Mouse (Mus musculus) forebrain, embryonic 14.5 days (tissue): ENCODE results near the gene Gsx2. TPM values are rescaled to one million over a fixed set of nuclear protein-coding genes. Genes with fewer than 3 reads are reported as not detected.

ENCODE experiments used
- ATAC-seq: fragments of 200-750 bp; cut with Nextera tagmentation; 2 replicates; pipeline ENCODE4 v1.8.0; 2017; ENCODE audit warnings: mild to moderate bottlenecking, moderate library complexity
- DNase-seq: peaks from one replicate; pipeline ENCODE4 v3.0.0-alpha.2; 2015; ENCODE audit warnings: low spot score
- H3K27ac ChIP-seq: fragments of 300-500 bp; sonication (generic); 2 replicates; pipeline ENCODE4 v1.5.1; 2014; ENCODE audit warnings: low read depth, mild to moderate bottlenecking, control low read depth, low read length, moderate library complexity
- H3K27me3 ChIP-seq: fragments of 300-500 bp; sonication (generic); replicated peaks from 2 replicates; pipeline ENCODE4 v1.6.1; 2014; ENCODE audit warnings: low read length, control low read depth, mixed read lengths; ENCODE audit not compliant: control insufficient read depth, insufficient read depth
- H3K36me3 ChIP-seq: fragments of 300-500 bp; sonication (generic); 2 replicates; pipeline ENCODE4 v1.6.1; 2014; ENCODE audit warnings: low read length, control low read depth; ENCODE audit not compliant: control insufficient read depth, insufficient read depth
- H3K4me1 ChIP-seq: fragments of 300-500 bp; sonication (generic); 2 replicates; pipeline ENCODE4 v1.6.1; 2014; ENCODE audit warnings: antibody characterized with exemption, low read length, control low read depth; ENCODE audit not compliant: control insufficient read depth, insufficient read depth
- H3K4me2 ChIP-seq: fragments of 300-500 bp; sonication (generic); 2 replicates; pipeline ENCODE4 v1.6.1; 2014; ENCODE audit warnings: mild to moderate bottlenecking, control low read depth, low read length
- H3K4me3 ChIP-seq: fragments of 300-500 bp; sonication (generic); 2 replicates; pipeline ENCODE4 v1.5.1; 2014; ENCODE audit warnings: low read depth, low read length, control low read depth
- H3K9ac ChIP-seq: fragments of 300-500 bp; sonication (generic); 2 replicates; pipeline ENCODE4 v1.6.1; 2014; ENCODE audit warnings: mild to moderate bottlenecking, low read length, control low read depth, moderate library complexity
- H3K9me3 ChIP-seq: fragments of 300-500 bp; sonication (generic); replicated peaks from 2 replicates; pipeline ENCODE4 v1.6.1; 2016; ENCODE audit warnings: low read length, control low read depth, mixed read lengths; ENCODE audit not compliant: control insufficient read depth
- WGBS: fragments of 180-500 bp; shearing (Covaris S2); extraction: QIAGEN DNeasy Blood & Tissue Kit; methylation state at CpG from one replicate; pipeline ENCODE4 v1.1.7; 2014; 5-methylcytosine and 5-hydroxymethylcytosine counted together
- polyA plus RNA-seq: library from polyadenylated mRNA; unstranded; fragments of >200 nt; fragmentation: Nextera tagmentation; extraction: Ambion mirVana; gene quantifications from 2 replicates; pipeline ENCODE4 v1.2.1, GENCODE M21; 2014

The Gsx2 gene
- 5.6 and 7.4 TPM in 2 replicates for polyA plus RNA-seq

DNA sequence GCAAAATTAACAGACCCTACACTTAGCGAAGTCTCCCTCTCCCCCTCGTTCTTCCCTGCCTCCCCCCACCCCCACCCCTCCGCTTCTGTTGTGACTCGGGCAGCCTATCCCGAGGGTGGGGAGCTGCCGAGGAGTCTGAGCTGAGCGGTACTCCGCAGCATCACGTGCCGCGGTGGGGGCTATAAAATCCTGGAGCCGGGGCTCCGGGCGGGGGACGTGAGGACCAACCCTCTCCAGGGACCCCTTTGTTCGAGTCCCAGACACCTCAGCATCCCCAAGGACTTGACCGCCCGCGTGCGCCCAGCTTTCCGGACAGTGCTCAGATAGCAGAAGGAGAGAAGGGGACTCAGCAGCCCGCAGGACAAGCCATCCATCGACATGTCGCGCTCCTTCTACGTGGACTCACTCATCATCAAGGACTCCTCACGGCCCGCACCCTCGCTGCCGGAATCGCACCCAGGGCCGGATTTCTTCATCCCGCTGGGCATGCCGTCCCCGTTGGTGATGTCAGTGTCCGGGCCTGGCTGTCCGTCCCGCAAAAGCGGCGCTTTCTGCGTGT, at the start of gene Gsx2:
Gene Gsx2 (plus strand): TSS at position 219 of the 559 bp plus-strand sequence.
- peaks cover 88% of the 10 kb centered on the region for H3K27me3 ChIP-seq
- under 1% methylated on average over 41 of the region's 41 CpGs for WGBS
- H3K36me3 ChIP-seq = no peaks in the 10 kb centered on the region
- H3K4me3 ChIP-seq = peak within 1 kb of the TSS; percentile 41
- peak within 1 kb of the TSS; percentile 53 for H3K4me2 ChIP-seq
- ATAC-seq = peak; percentile 63
- 0 out of 2 replicates have a peak within 1 kb of the TSS, but pooled peaks have one; percentile 14 for H3K27ac ChIP-seq
- H3K9ac ChIP-seq = peak within 1 kb of the TSS; percentile 65
- no peaks in the 10 kb centered on the region for H3K9me3 ChIP-seq
- H3K4me1 ChIP-seq = peaks cover 8% of the 10 kb centered on the region
- peak; percentile 62 for DNase-seq

DNA sequence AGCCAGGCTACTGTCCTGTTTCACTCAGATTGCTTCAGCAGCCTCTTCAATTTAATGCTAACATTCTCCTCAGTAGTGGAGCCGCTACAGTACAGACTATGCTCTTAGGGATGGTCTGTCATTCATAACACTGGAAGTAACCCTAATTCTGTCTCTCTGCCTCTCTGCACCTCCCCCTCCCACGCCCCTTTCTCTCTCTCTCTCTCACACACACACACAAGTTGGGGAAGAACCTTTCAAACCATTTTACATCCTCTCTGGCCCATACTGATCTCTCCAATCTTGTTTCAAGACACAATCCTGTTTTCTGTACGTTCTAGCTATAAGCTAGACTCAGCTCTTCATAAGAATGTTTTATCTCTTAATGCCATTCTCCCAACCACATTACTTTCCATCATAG, 39.9 kb upstream of the Gsx2 start:
- no peaks in the 10 kb centered on the region for H3K9me3 ChIP-seq
- H3K4me3 ChIP-seq = no peak overlapping the region
- no peaks in the 10 kb centered on the region for H3K4me1 ChIP-seq
- WGBS = 93% methylated on average over 3 of the region's 3 CpGs
- DNase-seq (no peak), ATAC-seq (no peak)
- 0 out of 2 replicates have a peak, but pooled peaks cover 6% of the 10 kb centered on the region for H3K36me3 ChIP-seq
- H3K9ac ChIP-seq = no peak overlapping the region
- no peaks in the 10 kb centered on the region for H3K27me3 ChIP-seq
- no peak overlapping the region for H3K4me2 ChIP-seq
- no peak overlapping the region for H3K27ac ChIP-seq

DNA sequence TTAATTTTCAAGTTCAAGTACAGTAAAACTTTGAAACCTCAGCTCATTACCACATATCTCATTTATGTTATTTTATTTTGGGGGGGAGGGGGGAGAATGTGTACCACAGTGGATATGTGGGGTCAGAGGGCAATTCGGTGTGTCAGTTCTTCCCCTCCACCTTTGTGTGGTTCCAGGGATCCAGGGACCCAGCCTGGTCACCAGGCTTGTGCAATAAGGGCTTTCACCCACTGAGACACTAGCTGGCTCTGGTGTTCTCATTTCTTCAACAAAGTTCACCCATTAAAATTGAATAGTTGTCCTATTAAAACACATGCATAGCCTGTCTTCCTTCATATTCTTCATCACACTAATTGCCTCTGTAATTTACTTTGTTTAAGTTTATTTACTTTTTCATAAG, 36.1 kb upstream of the Gsx2 start:
- ATAC-seq (no peak), DNase-seq (no peak)
- H3K27me3 ChIP-seq = no peaks in the 10 kb centered on the region
- no peak overlapping the region for H3K4me3 ChIP-seq
- WGBS = 97% methylated on average over 1 of the region's 1 CpGs
- H3K9me3 ChIP-seq = 0 out of 2 replicates have a peak, but pooled peaks cover 2% of the 10 kb centered on the region
- H3K4me2 ChIP-seq = no peak overlapping the region
- peaks cover 8% of the 10 kb centered on the region for H3K4me1 ChIP-seq
- no peak overlapping the region for H3K9ac ChIP-seq
- H3K36me3 ChIP-seq = no peaks in the 10 kb centered on the region
- no peak overlapping the region for H3K27ac ChIP-seq

DNA sequence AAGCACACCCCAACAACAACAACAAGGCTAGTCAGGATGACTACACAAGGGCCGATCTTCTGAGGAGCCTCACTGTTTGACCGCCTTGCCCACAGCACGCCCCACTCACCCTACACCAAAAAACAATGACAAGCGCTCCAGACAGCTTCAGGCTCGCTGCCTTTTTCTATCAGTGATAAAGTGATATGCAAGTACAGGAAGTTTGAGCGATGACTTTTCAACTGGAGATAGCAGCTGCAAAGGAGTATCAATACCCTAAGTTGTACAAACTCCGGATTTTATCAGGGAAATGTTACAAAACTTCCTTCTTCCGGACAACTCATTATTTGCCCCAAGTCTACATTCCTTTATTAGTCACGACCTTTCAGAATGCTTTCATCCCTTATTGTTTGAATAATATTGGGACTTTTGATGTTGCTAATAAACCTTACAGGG, 32.4 kb upstream of the Gsx2 start:
- Histone ChIP-seq H3K27me3 (0 out of 2 replicates have a peak, but pooled peaks cover 4% of the 10 kb centered on the region), H3K4me3 (peak overlapping the region; percentile 89), H3K4me2 (peak overlapping the region; percentile 85), H3K9me3 (0 out of 2 replicates have a peak, but pooled peaks cover 2% of the 10 kb centered on the region), H3K4me1 (peaks cover 8% of the 10 kb centered on the region), H3K9ac (peak overlapping the region; percentile 98; the same call in 1 of the 2 replicates), H3K27ac (no peak overlapping the region), H3K36me3 (no peaks in the 10 kb centered on the region)
- ATAC-seq (no peak), DNase-seq (no peak)
- WGBS = 50% methylated on average over 9 of the region's 9 CpGs

DNA sequence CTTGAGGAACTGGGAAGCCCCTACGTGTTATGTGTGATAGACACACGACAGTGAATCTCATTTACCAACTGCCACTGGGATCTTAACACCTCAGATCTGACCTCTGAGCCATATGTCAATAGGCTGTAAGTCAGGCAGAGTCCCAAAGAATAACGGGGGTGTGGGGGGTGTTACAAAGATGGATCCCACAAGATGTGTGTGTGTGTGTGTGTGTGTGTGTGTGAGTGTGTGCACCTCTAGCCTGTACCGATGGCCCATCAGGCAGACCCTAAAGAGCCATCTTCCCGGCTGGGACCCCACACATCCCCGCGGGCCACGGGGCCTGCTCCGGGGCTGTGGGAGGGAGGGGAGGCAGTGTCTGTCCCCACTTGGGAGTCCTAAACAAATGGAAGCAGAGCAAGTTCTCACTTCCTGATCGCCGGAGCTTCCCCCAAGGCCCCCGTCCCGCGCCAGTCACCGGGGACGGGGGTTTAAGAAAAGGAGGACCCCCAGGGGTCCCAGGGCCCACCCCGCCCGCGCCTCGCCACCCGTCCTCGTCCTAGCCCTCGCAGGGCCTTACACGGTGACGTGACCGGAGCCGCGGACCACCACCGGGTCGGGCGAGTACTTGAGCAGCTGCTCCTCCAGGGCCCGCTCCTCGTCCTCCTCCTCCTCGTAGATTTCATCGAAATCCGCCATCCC, 31.6 kb upstream of the Gsx2 start:
- Histone ChIP-seq H3K9ac (peak overlapping the region; percentile 98), H3K4me3 (peak overlapping the region; percentile 89), H3K4me1 (peaks cover 8% of the 10 kb centered on the region), H3K27me3 (0 out of 2 replicates have a peak, but pooled peaks cover 4% of the 10 kb centered on the region), H3K36me3 (no peaks in the 10 kb centered on the region), H3K9me3 (0 out of 2 replicates have a peak, but pooled peaks cover 2% of the 10 kb centered on the region), H3K4me2 (peak overlapping the region; percentile 85), H3K27ac (peak overlapping the region; percentile 88)
- WGBS = under 1% methylated on average over 34 of the region's 36 CpGs
- ATAC-seq (peak; percentile 82), DNase-seq (peak; percentile 23)

DNA sequence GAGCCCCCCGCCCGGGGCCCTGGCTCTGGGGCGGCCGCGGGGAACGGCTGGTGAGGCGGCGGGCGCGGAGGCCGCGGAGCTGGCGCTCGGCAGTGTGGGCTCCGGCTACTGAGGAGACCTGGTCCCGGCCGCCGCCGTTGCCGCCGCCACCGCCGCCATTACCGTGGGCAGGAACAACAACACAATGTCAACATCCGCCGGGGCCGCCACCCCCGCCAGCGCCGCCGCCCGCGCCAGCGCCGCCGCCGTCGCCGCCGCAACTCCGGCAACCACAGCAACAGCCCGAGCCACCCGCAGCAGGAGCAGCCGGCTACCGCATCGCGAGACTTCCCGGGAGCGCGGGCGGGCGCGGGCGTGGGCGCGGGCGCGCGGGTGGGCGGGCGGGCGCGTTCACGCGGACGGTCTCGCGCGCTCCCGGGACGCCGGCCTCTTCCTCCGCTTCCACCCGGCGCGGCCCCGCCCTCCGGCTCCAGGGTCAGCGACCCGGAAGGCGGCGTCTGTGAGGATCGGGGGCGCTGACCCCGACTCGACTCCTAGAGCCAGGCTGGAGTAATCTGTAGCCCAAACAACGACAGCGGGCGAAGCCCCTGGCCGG, 31.0 kb upstream of the Gsx2 start, which contains the start of gene Chic2:
Gene Chic2 (minus strand): TSS at position 465 of the 595 bp plus-strand sequence.
- Histone ChIP-seq H3K4me2 (peak within 1 kb of the TSS; percentile 85), H3K4me1 (peaks cover 8% of the 10 kb centered on the region), H3K27me3 (0 out of 2 replicates have a peak, but pooled peaks cover 4% of the 10 kb centered on the region), H3K9ac (peak within 1 kb of the TSS; percentile 98), H3K36me3 (no peaks in the 10 kb centered on the region), H3K9me3 (0 out of 2 replicates have a peak, but pooled peaks cover 2% of the 10 kb centered on the region), H3K4me3 (peak within 1 kb of the TSS; percentile 89), H3K27ac (peak within 1 kb of the TSS; percentile 88)
- WGBS = under 1% methylated on average over 64 of the region's 90 CpGs
- peak; percentile 97 for ATAC-seq
- peak; percentile 82 for DNase-seq

DNA sequence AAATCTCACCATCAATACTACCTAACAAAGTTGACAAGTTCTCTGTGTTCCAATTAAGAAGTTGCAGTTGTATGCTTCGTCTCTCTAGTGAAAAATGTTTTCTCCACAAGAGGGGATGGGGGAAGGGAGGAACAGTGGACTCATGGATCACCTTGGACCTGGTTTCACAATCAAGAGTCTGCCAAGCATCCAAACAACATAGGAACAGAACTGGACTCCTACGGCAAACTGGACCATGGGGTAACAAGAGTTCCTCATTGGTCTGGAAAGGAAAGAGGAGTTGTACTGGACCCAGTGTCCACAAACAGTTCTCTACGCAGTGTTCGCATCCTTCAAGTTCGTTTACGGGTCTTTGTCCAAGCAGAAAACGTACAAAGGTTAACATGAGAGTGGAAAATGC, 30.0 kb upstream of the Gsx2 start:
- no peaks in the 10 kb centered on the region for H3K36me3 ChIP-seq
- WGBS = 86% methylated on average over 7 of the region's 7 CpGs
- H3K4me1 ChIP-seq = peaks cover 8% of the 10 kb centered on the region
- H3K9ac ChIP-seq = no peak overlapping the region
- 0 out of 2 replicates have a peak, but pooled peaks cover 4% of the 10 kb centered on the region for H3K27me3 ChIP-seq
- H3K4me3 ChIP-seq = no peak overlapping the region
- no peak for ATAC-seq
- H3K27ac ChIP-seq = no peak overlapping the region
- no peak for DNase-seq
- H3K4me2 ChIP-seq = no peak overlapping the region
- H3K9me3 ChIP-seq = 0 out of 2 replicates have a peak, but pooled peaks cover 2% of the 10 kb centered on the region

DNA sequence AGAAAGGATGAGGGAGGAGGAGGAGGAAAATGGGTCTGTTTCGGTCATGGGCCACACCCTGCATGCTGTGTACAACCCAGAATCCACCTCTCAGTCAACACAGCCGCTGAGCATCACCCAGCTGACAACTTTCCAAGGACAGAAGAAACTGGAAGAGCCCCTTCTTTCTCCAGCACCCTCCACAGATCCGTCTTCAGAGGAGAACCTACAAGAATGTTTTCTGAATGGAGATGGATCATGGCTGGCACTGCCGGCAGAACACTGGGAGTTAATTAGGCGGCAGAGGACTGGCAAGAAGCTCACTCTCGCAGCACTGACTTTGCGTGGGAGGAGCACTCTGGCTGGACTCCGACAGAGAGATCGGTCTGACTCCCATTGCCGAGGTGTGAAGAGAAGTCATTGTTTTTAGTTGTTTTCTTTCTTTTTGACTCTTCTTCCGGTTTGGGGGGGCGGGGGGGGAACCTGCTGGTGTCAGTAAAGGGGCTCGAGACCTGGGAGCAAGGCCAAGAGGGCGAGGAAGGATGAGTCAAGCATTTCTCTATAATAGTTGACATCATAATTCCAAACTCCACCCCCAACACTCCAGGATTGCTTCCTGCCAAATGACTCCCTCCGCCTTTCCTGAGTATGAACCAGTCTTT, 28.6 kb upstream of the Gsx2 start:
- DNase-seq (no peak), ATAC-seq (no peak)
- 0 out of 2 replicates have a peak, but pooled peaks cover 4% of the 10 kb centered on the region for H3K27me3 ChIP-seq
- no peak overlapping the region for H3K9ac ChIP-seq
- no peak overlapping the region for H3K27ac ChIP-seq
- WGBS = 67% methylated on average over 15 of the region's 15 CpGs
- peaks cover 8% of the 10 kb centered on the region for H3K4me1 ChIP-seq
- H3K36me3 ChIP-seq = no peaks in the 10 kb centered on the region
- no peak overlapping the region for H3K4me2 ChIP-seq
- no peak overlapping the region for H3K4me3 ChIP-seq
- H3K9me3 ChIP-seq = no peaks in the 10 kb centered on the region
